Mouse (Mus musculus): ENCODE measurements around the gene Mrpl16.

GRCm38 (mm10) chr19:11807251-11807650 lies 37.1 kb downstream of the Mrpl16 start:
- no peak for TF ChIP-seq CTCF (IDR thresholded peaks at IDR 0.05; ENCODE audit: low read depth)
- TF ChIP-seq EP300 (IDR thresholded peaks at IDR 0.05; ENCODE audit: low read depth): no peak
